Mouse (Mus musculus) lung, postnatal 14 days (tissue): ENCODE results near the gene Cyb561d2.
A peak's percentile ranks its signal among the peaks of the same experiment; 100 is the strongest.

ENCODE experiments used
- DNase-seq: peaks from one replicate; pipeline ENCODE4 v3.0.0; 2021

The Cyb561d2 gene

DNA sequence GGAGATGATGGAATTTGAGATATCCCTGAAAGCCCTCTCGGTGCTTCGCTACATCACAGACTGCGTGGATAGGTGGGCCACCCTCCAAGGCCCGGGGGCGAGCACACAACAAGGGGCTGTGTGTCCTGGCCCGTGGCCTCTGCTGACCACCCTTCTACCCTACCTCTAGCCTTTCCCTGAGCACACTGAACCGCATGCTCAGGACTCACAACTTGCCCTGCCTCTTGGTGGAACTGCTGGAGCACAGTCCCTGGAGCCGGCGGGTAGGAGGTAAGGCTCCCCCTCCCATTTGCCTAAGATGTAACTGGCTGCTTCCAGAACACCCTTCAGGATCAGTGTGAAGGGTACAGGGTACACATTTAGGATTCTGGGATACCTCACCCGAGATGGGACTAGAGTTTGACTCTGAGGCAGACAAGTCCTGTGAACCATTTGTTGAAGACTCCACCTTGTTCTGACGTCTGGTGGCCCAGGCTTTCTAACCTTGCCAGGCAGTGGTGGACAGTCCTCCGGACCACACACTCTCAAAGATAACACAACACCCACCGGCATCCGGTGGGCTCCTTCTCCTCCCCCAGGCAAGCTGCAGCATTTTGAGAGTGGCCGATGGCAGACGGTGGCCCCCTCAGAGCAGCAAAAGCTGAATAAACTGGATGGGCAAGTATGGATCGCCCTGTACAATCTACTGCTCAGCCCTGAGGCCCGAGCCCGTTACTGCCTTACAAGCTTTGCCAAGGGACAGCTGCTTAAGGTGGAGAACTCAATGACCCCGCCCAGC is 7.5 kb upstream of the Cyb561d2 start:
- DNase-seq, result no peak

DNA sequence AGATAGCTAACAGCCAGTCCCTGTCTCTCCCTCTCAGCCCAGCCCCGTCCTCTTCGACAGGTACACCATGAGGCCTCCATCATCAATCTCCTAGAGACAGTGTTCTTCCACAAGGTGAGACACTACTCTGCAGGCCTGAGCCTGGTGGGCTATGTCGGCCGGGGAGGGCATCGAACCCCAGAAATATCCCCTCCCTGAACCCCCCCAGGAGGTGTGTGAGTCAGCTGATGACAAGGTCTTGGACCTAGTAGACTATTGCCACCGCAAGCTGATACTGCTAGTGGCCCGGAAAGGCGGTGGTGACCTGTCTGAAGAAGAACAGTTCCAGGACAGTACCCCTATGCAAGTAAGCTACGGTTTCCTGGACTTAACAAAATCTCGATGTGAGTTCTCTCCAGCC is 6.8 kb upstream of the Cyb561d2 start:
- DNase-seq, result no peak

DNA sequence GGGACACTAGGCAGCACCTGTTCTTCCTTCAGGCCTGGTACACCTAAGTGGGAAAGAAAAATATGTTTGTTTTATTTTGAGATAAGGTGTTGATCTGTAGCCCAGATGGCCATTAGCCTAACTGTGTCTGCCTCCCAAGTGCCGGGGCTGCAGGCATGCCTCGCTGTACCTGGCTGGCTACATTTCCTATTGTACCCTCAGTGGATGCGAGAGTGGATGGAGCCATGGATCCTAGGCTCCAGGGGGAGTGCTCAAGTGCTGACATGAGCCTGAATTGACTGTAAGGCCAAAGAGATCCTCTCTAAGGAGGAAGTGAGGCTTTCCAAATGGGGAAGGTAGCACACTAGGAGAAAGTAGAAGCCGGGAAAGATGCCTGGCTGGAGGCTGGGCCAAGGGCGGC is 6.0 kb upstream of the Cyb561d2 start:
- no peak for DNase-seq

DNA sequence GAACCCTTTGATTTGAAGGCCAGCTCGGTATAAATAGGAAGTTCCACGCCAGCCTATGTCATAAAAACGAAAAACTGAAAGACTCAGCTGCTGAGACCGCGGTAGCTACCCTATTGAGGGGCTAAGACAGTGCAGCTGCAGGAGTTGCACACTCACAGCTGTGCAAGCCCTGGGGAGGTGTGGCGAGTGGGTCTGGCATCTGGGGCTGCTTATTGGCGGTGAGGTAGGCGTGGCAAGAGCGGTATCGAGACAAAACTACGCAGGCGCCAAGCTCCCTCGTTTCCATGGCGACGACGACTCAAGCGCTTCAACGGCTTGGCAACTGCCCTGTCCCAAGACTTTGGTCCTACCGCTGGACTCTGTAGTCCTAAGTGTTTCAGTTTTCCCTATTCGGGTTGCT is 5.0 kb upstream of the Cyb561d2 start, which contains the start of gene Zmynd10:
Zmynd10 (plus strand) TSS at position 273 of the 400 bp plus-strand sequence.
- peak; percentile 92 for DNase-seq

DNA sequence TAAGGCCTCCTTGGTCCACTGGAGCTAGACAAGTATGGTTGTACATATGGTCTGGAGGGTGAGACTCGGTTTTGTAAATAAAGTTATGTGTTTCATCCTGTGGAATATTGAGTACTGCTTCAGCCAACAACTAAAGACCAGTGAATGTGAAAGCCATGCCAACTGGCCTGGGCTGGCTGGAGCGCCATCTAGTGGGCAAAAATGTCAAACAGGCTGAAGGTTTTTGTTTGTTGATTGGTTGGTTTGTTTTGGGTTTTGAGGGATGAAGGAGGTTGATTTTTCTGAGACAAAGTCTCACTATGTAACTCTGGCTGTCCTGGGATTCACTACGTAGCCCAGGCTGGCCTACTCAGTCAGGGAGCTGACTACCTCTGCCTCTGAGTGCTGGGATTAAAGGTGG is 3.6 kb upstream of the Cyb561d2 start:
- peak; percentile 84 for DNase-seq

DNA sequence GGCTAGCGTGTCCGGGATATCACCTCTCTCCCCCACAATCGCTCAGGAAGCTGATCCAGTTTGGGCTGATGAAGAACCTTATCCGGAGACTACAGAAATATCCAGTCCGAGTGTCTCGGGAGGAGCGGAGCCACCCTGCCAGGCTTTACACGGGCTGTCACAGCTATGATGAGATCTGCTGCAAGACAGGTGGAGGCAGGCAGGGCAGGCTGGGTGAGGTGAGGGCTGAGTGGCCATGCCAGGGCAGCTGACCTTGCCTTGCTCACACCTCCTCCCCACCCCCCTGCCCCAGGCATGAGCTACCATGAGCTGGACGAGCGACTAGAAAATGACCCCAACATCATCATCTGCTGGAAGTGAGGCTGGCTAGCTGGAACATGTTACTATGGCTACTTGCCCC is 3.2 kb upstream of the Cyb561d2 start:
- DNase-seq, result no peak

DNA sequence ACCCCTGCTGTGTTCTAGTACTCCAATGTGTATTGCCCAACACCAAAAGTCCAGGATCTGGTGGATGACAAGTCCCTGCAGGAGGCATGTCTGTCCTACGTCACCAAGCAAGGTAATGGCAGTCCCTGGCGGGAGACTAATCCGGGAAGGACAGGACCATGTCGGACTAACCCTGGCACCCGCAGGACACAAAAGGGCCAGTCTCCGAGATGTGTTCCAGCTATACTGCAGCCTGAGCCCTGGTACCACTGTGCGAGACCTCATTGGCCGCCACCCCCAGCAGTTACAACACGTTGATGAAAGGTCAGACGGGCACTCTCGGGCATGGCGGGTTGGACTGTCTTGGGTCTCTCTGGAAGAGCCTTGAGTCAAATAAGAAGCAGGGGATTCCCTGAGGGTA is 2.7 kb upstream of the Cyb561d2 start:
- no peak for DNase-seq

DNA sequence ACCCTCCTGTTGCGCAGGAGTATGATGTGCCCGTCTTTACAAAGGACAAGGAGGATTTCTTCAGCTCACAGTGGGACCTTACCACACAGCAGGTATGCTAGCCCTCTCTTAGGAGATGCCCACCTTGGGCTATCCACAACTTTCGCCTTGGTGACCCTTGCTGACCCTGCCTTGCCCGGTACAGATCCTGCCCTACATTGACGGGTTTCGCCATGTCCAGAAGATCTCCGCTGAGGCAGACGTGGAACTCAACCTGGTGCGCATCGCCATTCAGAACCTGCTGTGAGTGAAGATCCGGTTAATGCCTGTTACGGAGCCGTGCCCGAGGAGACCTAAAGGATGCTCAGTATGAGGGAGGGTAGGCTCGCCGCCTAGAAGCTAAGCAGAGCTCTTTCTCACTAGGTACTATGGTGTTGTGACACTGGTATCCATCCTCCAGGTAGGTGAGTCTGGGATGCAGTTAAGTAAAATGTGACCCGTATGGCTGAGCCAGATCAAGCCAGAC is 2.3 kb upstream of the Cyb561d2 start:
- DNase-seq, result no peak

DNA sequence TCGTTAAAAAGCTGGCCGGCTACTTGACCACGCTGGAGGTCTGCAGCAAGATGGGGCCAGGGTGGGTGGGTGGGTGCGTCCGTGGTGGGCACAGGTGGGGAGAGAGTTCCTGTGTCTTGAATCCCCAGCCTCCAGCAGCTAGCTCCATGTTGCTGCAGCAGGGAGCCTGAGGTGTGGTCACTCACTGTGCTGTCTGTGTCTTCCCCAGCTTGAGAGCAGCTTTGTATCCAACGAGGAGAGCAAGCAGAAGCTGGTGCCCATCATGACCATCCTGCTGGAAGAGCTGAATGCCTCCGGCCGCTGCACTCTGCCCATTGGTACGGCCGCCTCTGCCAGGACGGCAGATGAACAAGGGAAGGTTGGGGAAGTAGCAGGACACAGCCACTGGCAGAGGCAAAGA is 1.3 kb upstream of the Cyb561d2 start:
- no peak for DNase-seq

DNA sequence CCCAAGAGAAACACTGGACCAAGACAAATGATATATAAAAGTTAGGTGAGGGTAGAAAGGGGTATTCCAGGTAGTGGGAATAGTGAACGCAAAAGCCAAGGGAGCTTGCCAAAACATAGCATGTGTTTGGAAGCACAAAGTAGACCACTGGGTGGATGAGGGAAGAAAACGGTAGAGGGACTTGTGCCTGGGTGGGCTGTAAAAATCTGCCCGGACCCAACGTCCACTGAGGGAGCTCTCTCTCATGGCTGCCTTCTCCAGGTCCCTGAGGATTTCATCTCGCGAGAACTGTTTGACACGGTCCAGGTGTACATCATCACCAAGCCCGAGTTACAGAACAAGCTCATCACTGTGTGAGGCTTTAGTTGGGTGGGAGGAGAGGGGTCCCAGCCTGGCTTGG is 728 bp upstream of the Cyb561d2 start:
- DNase-seq, result no peak

DNA sequence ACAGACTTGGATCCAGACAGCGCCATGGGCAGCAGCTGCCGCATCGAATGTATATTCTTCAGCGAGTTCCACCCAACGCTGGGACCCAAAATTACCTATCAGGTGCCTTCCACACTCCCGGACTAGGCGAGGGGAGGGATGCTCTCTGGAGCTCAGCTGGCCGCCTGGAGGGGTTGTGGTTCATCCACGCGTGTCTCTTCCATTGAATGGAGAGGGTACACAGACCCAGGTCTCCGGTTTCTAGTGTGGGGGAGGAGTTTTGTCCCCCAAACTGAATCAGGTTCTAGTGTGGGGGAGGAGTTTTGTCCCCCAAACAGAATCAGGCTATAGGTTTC is 326 bp upstream of the Cyb561d2 start:
- no peak for DNase-seq

DNA sequence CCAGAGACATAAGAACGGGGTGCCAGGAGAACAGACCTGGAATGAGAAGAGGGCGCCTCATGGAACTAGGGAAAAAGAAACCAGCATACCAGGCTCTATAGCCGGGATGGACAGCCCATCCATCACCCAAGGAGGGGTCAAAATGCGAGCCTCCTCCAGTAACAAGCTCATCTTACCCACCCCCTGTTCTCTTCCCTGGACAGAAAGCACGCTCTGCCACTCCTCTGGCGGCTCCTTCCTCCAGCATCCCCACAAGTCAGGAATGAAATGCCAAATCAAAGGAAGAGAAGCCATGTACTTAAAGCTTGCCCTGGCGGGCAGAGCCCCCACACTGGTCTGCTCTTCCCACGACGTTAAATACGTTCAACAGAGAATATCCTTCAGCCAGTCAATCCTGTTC is 988 bp downstream of the Cyb561d2 start:
- DNase-seq, result no peak

DNA sequence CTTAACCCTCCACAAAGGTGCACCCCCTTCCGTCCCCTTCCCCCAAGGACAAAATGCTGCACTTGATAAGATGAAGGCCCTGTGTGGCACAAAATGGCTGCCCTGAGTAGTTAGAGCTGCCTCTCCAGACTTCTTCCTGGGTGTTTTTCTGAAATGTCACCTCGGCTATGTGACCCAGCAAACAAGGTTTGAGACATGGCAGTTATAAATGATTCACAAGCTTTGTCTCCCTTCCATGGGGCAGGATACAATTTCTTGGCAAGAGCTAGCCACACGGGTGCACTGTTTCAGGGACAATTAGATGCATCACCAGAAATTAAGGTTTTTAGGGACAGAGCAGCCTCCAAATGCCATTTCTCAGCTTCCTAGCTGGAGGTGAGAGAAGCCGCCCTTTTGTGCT is 1.6 kb downstream of the Cyb561d2 start:
- no peak for DNase-seq

DNA sequence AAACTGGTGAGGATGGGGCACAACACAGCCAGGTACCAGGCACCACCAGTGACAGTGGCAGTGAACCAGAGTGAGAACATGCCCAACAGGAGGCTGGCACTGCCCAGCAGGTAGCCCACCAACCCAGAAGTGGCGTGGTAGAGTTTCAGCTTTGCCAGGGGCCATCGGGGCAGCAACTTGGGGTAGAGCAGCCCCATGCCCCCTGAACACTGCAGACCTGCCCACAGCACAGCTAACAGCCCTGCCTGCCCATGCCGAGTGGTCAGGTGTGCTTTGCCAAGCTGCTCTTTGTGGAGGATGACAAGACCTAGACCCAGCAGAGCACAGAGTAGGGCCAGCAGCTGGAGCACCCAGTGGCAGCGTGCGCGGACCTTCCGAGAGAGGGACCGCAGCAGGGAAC is 2.1 kb downstream of the Cyb561d2 start:
- no peak for DNase-seq

DNA sequence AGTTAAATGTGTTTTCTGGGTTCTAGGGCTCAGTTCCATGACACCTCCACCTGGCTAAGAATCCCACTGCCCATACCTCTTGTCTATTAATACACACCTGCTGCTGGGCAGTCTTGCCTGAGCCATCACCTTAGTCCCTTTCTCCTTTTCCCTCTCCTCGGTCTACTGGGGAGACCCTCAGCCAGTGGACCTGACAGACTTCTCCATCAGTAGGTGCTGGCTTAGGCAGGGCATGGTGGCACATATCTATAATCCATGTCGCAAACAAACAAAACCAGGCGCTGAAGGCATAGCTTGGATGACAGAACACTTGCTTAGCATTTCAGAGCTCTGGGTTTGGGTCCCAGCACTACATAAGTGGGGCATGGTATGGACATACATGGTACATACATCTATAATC is 3.3 kb downstream of the Cyb561d2 start:
- no peak for DNase-seq

DNA sequence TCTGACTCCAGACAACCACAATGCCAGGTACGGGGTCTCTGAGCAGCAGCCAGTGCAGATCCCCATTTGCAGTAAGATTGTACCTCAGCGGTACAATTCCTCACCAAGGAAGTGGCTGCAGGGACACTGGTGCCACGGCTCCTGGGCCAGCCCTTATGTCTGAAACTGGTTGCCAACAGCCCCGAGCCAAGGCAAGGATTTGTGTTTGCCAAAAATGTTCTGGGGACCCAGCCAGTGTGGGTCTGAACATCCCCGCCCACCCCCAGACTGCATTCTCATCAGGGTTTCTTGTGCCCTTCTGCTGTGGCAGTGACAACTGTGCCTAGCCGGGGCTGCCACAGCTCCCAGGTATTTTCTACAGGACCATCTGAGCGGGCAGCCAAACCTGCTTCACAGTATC is 3.8 kb downstream of the Cyb561d2 start:
- DNase-seq, result no peak

DNA sequence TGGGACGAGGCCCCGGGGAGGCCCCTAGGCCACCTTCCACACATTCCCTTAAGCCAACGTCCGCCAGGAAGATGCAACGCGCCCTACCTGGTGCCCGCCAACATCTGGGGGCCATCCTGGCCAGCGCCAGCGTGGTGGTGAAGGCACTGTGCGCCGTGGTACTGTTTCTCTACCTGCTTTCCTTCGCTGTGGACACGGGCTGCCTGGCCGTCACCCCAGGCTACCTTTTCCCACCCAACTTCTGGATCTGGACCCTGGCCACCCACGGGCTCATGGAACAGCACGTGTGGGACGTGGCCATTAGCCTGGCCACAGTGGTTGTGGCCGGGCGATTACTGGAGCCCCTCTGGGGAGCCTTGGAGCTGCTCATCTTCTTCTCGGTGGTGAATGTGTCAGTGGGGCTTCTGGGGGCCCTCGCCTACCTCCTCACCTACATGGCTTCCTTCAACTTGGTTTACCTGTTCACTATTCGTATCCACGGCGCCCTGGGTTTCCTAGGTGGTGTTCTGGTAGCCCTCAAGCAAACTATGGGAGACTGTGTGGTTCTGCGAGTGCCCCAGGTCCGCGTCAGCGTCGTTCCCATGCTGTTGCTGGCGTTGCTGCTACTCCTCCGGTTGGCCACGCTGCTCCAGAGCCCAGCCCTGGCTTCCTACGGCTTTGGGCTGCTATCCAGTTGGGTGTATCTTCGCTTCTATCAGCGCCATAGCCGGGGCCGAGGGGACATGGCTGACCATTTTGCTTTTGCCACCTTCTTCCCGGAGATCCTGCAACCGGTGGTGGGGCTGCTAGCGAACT is 7.4 kb downstream of the Cyb561d2 start:
- DNase-seq, result peak; percentile 22

DNA sequence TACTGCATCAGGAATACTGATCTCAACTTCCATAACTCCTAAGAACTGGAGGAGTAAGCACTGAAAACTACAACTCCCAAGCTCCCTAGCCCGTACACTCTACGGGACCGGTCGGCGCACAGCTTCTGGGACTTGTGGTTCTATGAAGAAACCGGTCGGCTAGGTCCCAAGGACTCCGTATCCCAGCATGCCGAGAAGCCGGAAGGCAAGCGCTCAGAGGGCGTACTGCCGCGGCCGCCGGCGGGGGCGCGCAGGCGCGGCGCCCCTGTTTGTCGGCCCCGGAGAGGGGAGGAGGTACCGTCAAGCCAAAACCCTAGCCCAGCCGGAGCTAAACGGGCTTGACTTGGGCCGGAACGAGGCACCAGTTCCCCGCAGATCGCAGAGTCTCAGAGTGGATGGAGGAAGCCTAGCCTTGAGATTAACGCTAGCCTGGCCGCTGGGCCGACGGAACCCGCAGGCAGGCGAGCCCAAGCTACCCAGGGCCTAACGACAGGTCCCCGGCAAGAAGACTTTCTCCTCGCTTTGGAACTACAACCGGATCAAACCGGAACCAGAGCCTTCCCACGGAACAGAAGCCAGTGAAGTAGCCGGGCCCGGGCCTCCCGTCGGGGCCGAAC is 8.1 kb downstream of the Cyb561d2 start, which contains the start of gene Tmem115:
Tmem115 (plus strand) TSS at position 155 of the 617 bp plus-strand sequence.
- DNase-seq, result peak; percentile 90

DNA sequence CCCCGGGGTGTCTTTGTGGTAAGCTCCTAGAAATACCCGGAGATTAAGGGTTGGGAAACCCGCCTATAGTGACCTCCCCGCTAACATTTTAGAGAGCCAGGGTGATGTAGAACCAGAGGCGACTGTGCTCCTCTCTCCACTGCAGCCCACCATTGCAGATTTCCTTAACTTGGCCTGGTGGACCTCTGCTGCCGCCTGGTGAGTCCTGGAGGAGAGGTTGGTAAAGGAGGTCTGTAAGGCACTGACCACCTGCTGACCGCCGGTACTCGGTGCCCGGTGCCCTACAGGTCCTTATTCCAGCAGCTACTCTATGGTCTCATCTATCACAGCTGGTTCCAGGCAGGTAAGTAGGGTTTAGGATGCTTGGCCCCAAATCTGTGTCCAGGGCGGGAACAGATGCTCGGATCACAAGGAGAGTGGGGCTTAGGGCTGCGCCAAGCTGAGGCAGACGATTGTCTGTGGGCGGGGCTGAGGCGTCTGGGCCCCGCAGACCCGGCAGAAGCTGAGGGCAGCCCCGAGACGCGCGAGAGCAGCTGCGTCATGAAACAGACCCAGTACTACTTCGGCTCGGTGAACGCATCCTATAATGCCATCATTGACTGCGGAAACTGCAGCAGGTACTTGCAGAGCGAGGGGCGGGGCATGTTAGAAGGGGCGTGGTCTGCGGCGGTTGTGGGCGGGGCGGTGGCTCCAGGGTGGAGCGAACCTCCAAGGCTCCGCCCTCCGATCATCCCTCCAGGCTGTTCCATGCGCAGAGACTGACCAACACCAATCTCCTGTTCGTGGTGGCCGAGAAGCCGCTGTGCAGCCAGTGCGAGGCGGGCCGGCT is 15.6 kb downstream of the Cyb561d2 start:
- DNase-seq, result peak; percentile 77

DNA sequence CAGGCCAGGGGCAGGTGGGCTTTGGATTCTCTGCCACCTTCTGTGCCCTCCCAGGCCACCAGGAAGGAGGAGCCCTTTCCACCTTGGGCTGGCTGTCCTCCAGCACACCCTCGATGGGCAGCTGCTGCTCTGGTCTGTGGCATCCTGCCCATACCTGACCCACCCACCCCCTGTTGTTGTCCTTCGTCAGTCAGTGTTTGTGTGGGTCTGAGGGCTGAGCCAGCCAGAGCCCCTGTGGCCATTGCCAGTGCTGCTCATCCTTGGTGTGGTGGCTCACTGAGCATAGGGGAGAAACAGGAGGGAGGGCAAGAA is 19.6 kb downstream of the Cyb561d2 start:
- no peak for DNase-seq

DNA sequence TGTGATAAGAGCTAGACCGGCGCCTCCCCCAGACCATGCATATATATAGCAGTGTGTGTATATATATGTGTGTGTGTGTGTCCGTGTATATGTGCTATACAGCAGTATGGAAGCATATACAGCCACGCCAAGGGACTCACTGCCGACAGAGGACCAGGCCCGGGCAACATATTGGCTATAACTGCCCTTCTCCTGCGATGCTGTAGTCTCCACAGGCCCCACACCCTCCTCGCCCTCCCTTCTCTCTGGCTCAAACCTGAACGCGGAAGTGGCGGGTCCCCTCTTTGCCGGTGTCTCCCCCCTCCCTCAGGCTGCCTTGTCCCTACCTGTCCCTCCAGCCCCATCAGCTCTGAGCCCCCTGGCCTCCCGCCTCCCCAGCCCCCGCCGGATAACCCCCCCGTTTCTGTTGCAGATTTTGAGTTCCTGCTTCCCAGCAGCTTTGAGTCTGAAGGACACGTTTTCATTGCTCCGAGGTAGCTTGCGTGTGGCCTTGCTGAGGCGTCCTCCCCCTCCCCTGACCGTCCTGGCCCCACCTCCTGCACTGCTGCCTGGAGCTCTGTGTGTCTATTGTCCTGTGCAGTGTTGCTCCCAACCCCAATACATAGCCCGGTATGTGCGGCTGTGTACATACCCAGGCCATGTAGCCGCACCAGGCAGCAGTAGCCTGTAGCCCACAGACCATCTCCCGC is 20.1 kb downstream of the Cyb561d2 start:
- no peak for DNase-seq

DNA sequence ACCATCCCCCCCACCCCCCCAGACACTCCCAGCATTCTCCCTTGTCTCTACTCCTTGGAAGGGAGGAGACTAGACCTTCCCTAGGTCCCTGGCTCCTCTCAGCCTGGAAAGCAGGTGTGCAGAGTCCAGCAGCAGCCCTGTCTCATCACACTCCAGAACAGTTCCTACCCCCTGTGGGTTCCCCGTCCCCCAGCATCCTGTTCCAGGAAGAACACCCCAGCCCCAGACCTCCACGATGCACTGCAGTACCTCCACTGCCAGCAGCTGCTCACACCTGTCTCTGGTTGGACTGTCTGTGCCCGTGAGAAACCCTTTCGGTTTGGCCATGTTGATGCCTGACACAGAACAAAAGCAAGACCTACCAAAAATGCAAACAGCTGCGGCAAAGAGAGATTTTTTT is 20.8 kb downstream of the Cyb561d2 start:
- DNase-seq, result no peak
